Mouse (Mus musculus) B cell, adult (primary cell): Measurements from ENCODE around the gene Zkscan8. TPM values are rescaled to one million over a fixed set of nuclear protein-coding genes. Genes with fewer than 3 reads are reported as not detected.

Experiments
- total RNA-seq: library from RNA; stranded (reverse); gene quantifications from 4 replicates; pipeline ENCODE4 v1.2.4, GENCODE M21; 2023; ENCODE audit not compliant: inconsistent age

Zkscan8 gene
- total RNA-seq: 11.4 to 14.0 TPM (median 12.5 TPM) in 4 replicates

DNA sequence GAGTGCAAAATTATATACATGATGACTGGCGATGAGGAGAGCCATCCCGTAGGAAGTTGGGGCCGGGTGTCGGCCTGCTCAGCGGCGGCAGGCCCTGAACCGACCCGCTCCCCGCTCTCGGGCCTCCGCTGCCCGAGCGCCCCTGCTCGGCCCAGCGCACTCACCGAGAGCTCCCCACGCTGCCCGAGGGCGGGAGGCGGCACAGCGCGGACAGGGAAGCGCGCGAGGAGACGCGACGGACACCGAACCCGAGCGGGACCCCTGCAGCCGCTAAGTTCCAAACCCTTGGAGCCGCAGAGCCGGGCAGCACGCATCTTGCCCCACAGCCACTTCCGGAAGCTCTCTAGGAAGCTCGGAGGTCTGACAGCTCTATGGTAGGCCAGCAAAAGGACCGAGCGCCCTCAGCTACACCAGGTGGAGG lies at the start of gene Zkscan8:
Gene Zkscan8, minus strand, starts transcription at position 340 of the 421 bp plus-strand sequence.

DNA sequence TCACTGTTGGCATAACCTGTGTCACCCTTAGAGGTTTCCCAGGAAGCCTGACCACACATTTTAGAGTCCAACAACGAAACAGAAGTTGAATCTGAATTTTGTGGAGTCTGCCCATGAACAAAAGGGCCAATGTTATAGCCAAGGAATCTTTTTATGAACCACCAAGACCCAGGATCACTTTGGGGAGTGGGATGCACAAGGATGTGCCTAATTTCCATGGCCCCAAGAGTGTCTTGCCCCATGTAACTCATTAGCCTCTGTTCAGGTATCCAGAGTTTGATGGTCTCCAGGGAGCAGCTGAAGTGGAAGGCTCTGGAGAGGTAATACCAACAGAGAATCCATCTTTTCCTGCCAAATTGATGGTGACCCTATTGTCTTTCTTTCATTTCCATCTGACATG lies 28.9 kb upstream of the Zkscan8 start, which contains the start of gene Olfr1535:
Gene Olfr1535, minus strand, starts transcription at position 101 of the 400 bp plus-strand sequence.

DNA sequence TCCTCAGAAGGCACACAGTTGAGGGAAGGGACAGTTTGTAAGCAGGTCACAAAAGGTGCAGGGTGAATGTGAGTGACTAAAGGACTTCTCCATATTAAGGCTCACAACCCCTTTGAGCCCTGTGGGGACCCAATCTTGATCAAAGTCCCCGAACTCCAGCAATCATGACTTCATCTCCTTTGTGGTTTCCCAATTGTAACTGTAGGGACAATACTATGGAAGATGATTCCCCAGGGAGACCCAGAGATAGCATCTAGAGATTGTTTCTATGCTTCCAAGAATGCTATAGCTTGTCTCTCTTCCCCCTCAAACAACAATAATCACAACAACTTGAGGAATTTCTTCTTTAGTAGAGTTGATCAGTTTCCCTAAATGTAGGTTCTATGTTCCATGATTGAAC lies 11.8 kb upstream of the Zkscan8 start, which contains the start of gene Olfr1366:
Gene Olfr1366, minus strand, starts transcription at position 101 of the 400 bp plus-strand sequence.

GRCm38 (mm10) chr13:21501182-21501581 lies 29.7 kb downstream of the Zkscan8 start, which contains the start of gene Gm11273:
Gene Gm11273, minus strand, starts transcription at chr13:21501418.

GRCm38 (mm10) chr13:21495080-21495479 lies 35.8 kb downstream of the Zkscan8 start, which contains the start of gene AK157302:
Gene AK157302, plus strand, starts transcription at chr13:21495223.

DNA sequence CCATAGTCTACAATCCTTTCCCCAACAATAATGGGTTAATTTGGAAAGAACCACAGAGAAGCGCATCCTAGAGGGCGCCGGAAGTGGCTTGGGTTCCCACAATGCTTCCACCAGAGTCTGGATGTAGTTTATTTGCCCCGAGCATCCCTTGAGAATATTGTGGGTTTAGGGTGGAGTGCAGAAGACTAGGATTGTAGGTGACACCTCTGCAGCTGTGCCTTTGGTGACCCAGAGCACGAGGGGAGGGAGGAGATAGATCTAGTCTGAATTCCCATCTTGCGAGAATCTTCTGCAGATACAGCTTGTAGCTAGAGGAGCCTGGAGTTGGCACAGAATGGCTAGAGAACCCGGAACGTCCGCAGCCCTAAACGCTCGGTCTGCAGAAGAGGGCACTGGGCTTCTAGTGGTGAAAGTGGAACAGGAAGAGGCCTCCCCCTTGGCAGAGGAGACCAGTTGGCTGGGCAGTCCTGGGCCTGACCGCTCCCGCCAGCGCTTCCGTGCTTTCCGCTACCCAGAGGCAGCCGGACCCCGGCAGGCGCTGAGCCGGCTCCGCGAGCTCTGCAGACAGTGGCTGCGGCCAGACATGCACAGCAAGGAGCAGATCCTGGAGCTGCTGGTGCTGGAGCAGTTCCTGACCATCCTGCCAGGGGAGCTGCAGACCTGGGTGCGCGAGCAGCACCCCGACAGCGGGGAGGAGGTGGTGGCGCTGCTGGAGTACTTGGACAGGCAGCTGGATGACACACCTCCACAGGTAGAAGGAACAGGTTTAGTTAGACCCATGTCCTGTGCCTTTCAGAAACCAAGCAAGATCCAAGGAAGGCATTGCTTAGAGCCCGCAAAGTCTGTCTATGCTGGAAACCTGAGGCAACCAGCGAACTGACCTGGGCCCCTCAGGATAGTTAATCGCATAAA lies 51.9 kb downstream of the Zkscan8 start, which contains the start of the genes Zkscan4 and Gm10065:
Gene Zkscan4, plus strand, starts transcription at position 149 of the 912 bp plus-strand sequence.
Gene Gm10065, minus strand, starts transcription at position 683 of the 912 bp plus-strand sequence.

GRCm38 (mm10) chr13:21468061-21469019 lies 62.6 kb downstream of the Zkscan8 start, which contains the start of gene Nkapl:
Gene Nkapl, minus strand, starts transcription at chr13:21468509.

Other genes starting within 250 kb of the Zkscan8 start
- not detected in 4 replicates for gene Gpx5, start 238.4 kb downstream of the Zkscan8 start, total RNA-seq
- not detected in 4 replicates for gene Gpx6, start 219.0 kb downstream of the Zkscan8 start, total RNA-seq
- not detected in 4 replicates for gene Olfr1367, start 184.2 kb downstream of the Zkscan8 start, total RNA-seq
- 1.7 to 2.2 TPM (median 1.8 TPM) in 4 replicates for gene Zscan12, start 168.3 kb downstream of the Zkscan8 start, total RNA-seq
- 53.7 to 61.2 TPM (median 58.4 TPM) in 4 replicates for gene Zkscan3, start 128.4 kb downstream of the Zkscan8 start, total RNA-seq
- 0.19 to 0.39 TPM (median 0.24 TPM) in 3 of 4 replicates, not detected in the other for gene Pgbd1, start 90.1 kb downstream of the Zkscan8 start, total RNA-seq
- 36.7 to 39.7 TPM (median 37.9 TPM) in 4 replicates for gene Zscan26, start 77.4 kb downstream of the Zkscan8 start, total RNA-seq
- gene Nkapl, start 62.6 kb downstream of the Zkscan8 start, total RNA-seq: not detected in 4 replicates
- gene Zkscan4, start 52.2 kb downstream of the Zkscan8 start, total RNA-seq: not detected in 4 replicates
- gene Gm10065, start 51.7 kb downstream of the Zkscan8 start, total RNA-seq: not detected in 4 replicates
- 3.9 to 5.8 TPM (median 5.4 TPM) in 4 replicates for gene AK157302, start 35.9 kb downstream of the Zkscan8 start, total RNA-seq
- 17.1 to 23.9 TPM (median 22.6 TPM) in 4 replicates for gene Gm11273, start 29.7 kb downstream of the Zkscan8 start, total RNA-seq
- gene Olfr1366, start 11.7 kb upstream of the Zkscan8 start, total RNA-seq: not detected in 4 replicates
- not detected in 4 replicates for gene Olfr1535, start 28.8 kb upstream of the Zkscan8 start, total RNA-seq
- not detected in 4 replicates for gene Olfr1364, start 50.6 kb upstream of the Zkscan8 start, total RNA-seq
- not detected in 4 replicates for gene Olfr1362, start 82.9 kb upstream of the Zkscan8 start, total RNA-seq
- gene Olfr11, start 111.4 kb upstream of the Zkscan8 start, total RNA-seq: not detected in 4 replicates
- not detected in 4 replicates for gene Olfr1361, start 132.3 kb upstream of the Zkscan8 start, total RNA-seq
- gene Olfr1360, start 146.3 kb upstream of the Zkscan8 start, total RNA-seq: not detected in 4 replicates
- not detected in 4 replicates for gene Olfr1359, start 167.0 kb upstream of the Zkscan8 start, total RNA-seq
- 101 to 134 TPM (median 110 TPM) in 4 replicates for gene Hist1h2bl, start 185.0 kb upstream of the Zkscan8 start, total RNA-seq
- 57.4 to 111 TPM (median 95.3 TPM) in 4 replicates for gene Hist1h2ai, start 185.3 kb upstream of the Zkscan8 start, total RNA-seq
- 119 to 230 TPM (median 147 TPM) in 4 replicates for gene Hist1h3h, start 186.5 kb upstream of the Zkscan8 start, total RNA-seq
- 10.5 to 15.1 TPM (median 12.2 TPM) in 4 replicates for gene Hist1h2bm, start 190.9 kb upstream of the Zkscan8 start, total RNA-seq
- gene Hist1h4j, start 203.9 kb upstream of the Zkscan8 start, total RNA-seq: 11.8 to 18.5 TPM (median 15.7 TPM) in 4 replicates
- gene Hist1h4k, start 219.4 kb upstream of the Zkscan8 start, total RNA-seq: 345 to 580 TPM (median 393 TPM) in 4 replicates
- gene Hist1h2ak, start 222.7 kb upstream of the Zkscan8 start, total RNA-seq: 43.9 to 61.4 TPM (median 49.5 TPM) in 4 replicates
- gene Hist1h2bn, start 223.0 kb upstream of the Zkscan8 start, total RNA-seq: 79.2 to 91.1 TPM (median 87.7 TPM) in 4 replicates
- gene Hist1h1b, start 249.5 kb upstream of the Zkscan8 start, total RNA-seq: 64.3 to 100 TPM (median 75.1 TPM) in 4 replicates